Mouse (Mus musculus): ENCODE data around the gene Mybpc2. TPM values are rescaled to one million over a fixed set of nuclear protein-coding genes. Genes with fewer than 3 reads are reported as not detected.
A peak's percentile ranks its signal among the peaks of the same experiment; 100 is the strongest.

Gene Mybpc2
- polyA plus RNA-seq, 1 experiment = 0.04 TPM

GRCm38 (mm10) chr7:44461503-44462217 lies 62.8 kb downstream of the Mybpc2 start:
- H3K27ac ChIP-seq (ENCODE audit: control insufficient read depth, insufficient read depth, low read depth, low read length) = no peak overlapping the region
- no peaks in the 10 kb centered on the region for H3K27me3 ChIP-seq (ENCODE audit: control insufficient read depth, insufficient read depth, low read length)
- TF ChIP-seq CTCF (IDR thresholded peaks at IDR 0.05; ENCODE audit: control insufficient read depth, insufficient read depth, insufficient replicate concordance, low read depth, low read length) (no peak), POLR2A (IDR thresholded peaks at IDR 0.05; ENCODE audit: control insufficient read depth, low read depth, low read length) (peak; percentile 10; the same call in 1 of the 2 replicates)
- H3K36me3 ChIP-seq (ENCODE audit: control insufficient read depth, insufficient read depth, low read length) = no peaks in the 10 kb centered on the region
- no peak overlapping the region for H3K4me3 ChIP-seq (ENCODE audit: control insufficient read depth, low read depth, low read length)
- H3K4me1 ChIP-seq (ENCODE audit: control insufficient read depth, insufficient read depth, low read length) = peaks cover 4% of the 10 kb centered on the region

- peaks cover 4% of the 10 kb centered on the region for H3K4me1 ChIP-seq (ENCODE audit: control insufficient read depth, insufficient read depth, low read length)
- H3K4me3 ChIP-seq (ENCODE audit: control insufficient read depth, low read depth, low read length) = no peak overlapping the region
- no peaks in the 10 kb centered on the region for H3K36me3 ChIP-seq (ENCODE audit: control insufficient read depth, insufficient read depth, low read length)
- no peaks in the 10 kb centered on the region for H3K27me3 ChIP-seq (ENCODE audit: control insufficient read depth, insufficient read depth, low read length)
- no peak for TF ChIP-seq CTCF (IDR thresholded peaks at IDR 0.05; ENCODE audit: control insufficient read depth, insufficient read depth, insufficient replicate concordance, low read depth, low read length)
- 0 out of 2 replicates have a peak, but pooled peaks have one; percentile 8 for TF ChIP-seq POLR2A (IDR thresholded peaks at IDR 0.05; ENCODE audit: control insufficient read depth, low read depth, low read length)
- H3K27ac ChIP-seq (ENCODE audit: control insufficient read depth, insufficient read depth, low read depth, low read length) = no peak overlapping the region
These were observed 63.5 kb downstream of the Mybpc2 start for GRCm38 (mm10) chr7:44460767-44461502.

GRCm38 (mm10) chr7:44460067-44460466 lies 64.4 kb downstream of the Mybpc2 start:
- Histone ChIP-seq H3K27me3 (ENCODE audit: control insufficient read depth, insufficient read depth, low read length) (no peaks in the 10 kb centered on the region), H3K4me3 (ENCODE audit: control insufficient read depth, low read depth, low read length) (no peak overlapping the region), H3K4me1 (ENCODE audit: control insufficient read depth, insufficient read depth, low read length) (peaks cover 4% of the 10 kb centered on the region), H3K27ac (ENCODE audit: control insufficient read depth, insufficient read depth, low read depth, low read length) (no peak overlapping the region), H3K36me3 (ENCODE audit: control insufficient read depth, insufficient read depth, low read length) (no peaks in the 10 kb centered on the region)
- TF ChIP-seq CTCF (IDR thresholded peaks at IDR 0.05; ENCODE audit: control insufficient read depth, insufficient read depth, insufficient replicate concordance, low read depth, low read length) (no peak), POLR2A (IDR thresholded peaks at IDR 0.05; ENCODE audit: control insufficient read depth, low read depth, low read length) (no peak)

- Histone ChIP-seq H3K27me3 (ENCODE audit: control insufficient read depth, insufficient read depth, low read length) (no peaks in the 10 kb centered on the region), H3K36me3 (ENCODE audit: control insufficient read depth, insufficient read depth, low read length) (no peaks in the 10 kb centered on the region)
- TF ChIP-seq POLR2A (IDR thresholded peaks at IDR 0.05; ENCODE audit: control insufficient read depth, low read depth, low read length) = no peak
- TF ChIP-seq CTCF (IDR thresholded peaks at IDR 0.05; ENCODE audit: control insufficient read depth, insufficient read depth, insufficient replicate concordance, low read depth, low read length) = no peak
These were observed 68.2 kb downstream of the Mybpc2 start for GRCm38 (mm10) chr7:44456302-44456701.

GRCm38 (mm10) chr7:44453256-44453655 lies 71.2 kb downstream of the Mybpc2 start:
- H3K27me3 ChIP-seq (ENCODE audit: control insufficient read depth, insufficient read depth, low read length) = no peaks in the 10 kb centered on the region
- no peaks in the 10 kb centered on the region for H3K4me1 ChIP-seq (ENCODE audit: control insufficient read depth, insufficient read depth, low read length)
- no peak overlapping the region for H3K4me3 ChIP-seq (ENCODE audit: control insufficient read depth, low read depth, low read length)
- no peaks in the 10 kb centered on the region for H3K36me3 ChIP-seq (ENCODE audit: control insufficient read depth, insufficient read depth, low read length)
- TF ChIP-seq CTCF (IDR thresholded peaks at IDR 0.05; ENCODE audit: control insufficient read depth, insufficient read depth, insufficient replicate concordance, low read depth, low read length) = no peak
- no peak for TF ChIP-seq POLR2A (IDR thresholded peaks at IDR 0.05; ENCODE audit: control insufficient read depth, low read depth, low read length)
- H3K27ac ChIP-seq (ENCODE audit: control insufficient read depth, insufficient read depth, low read depth, low read length) = no peak overlapping the region

More at GRCm38 (mm10) chr7:44456302-44456701, 68.2 kb downstream of the Mybpc2 start:
- H3K4me1 ChIP-seq (ENCODE audit: control insufficient read depth, insufficient read depth, low read length) = no peaks in the 10 kb centered on the region
- H3K4me3 ChIP-seq (ENCODE audit: control insufficient read depth, low read depth, low read length) = no peak overlapping the region
- no peak overlapping the region for H3K27ac ChIP-seq (ENCODE audit: control insufficient read depth, insufficient read depth, low read depth, low read length)

Other genes with a start within 250 kb of the Mybpc2 start
- 1.7 and 3.1 TPM in 2 replicates for gene Clec11a, start 217.8 kb downstream of the Mybpc2 start, polyA plus RNA-seq (2012; rRNA removed)
- 4.0 and 5.5 TPM in 2 replicates for gene Shank1, start 214.4 kb downstream of the Mybpc2 start, polyA plus RNA-seq (2012; rRNA removed)
- 2.0 TPM in 2 replicates for gene Syt3, start 140.6 kb downstream of the Mybpc2 start, polyA plus RNA-seq (2012; rRNA removed)
- gene 1700008O03Rik, start 138.8 kb downstream of the Mybpc2 start, polyA plus RNA-seq (2012; rRNA removed) = 112 and 131 TPM in 2 replicates
- 0.46 and 0.55 TPM in 2 replicates for gene Lrrc4b, start 95.6 kb downstream of the Mybpc2 start, polyA plus RNA-seq (2012; rRNA removed)
- gene Aspdh, start 59.3 kb downstream of the Mybpc2 start, polyA plus RNA-seq (2012; rRNA removed) = 1.00 and 1.2 TPM in 2 replicates
- 118 and 120 TPM in 2 replicates for gene Josd2, start 56.7 kb downstream of the Mybpc2 start, polyA plus RNA-seq (2012; rRNA removed)
- 122 and 127 TPM in 2 replicates for gene Emc10, start 28.1 kb downstream of the Mybpc2 start, polyA plus RNA-seq (2012; rRNA removed)
- 1,517 and 1,849 TPM in 2 replicates for gene Fam71e1, start 28.1 kb downstream of the Mybpc2 start, polyA plus RNA-seq (2012; rRNA removed)
- gene Spib, start 7.4 kb upstream of the Mybpc2 start, polyA plus RNA-seq (2012; rRNA removed) = 0.15 and 0.16 TPM in 2 replicates
- gene Pold1, start 24.2 kb upstream of the Mybpc2 start, polyA plus RNA-seq (2012; rRNA removed) = 18.1 and 20.3 TPM in 2 replicates
- gene Nr1h2, start 29.3 kb upstream of the Mybpc2 start, polyA plus RNA-seq (2012; rRNA removed) = 72.1 and 77.1 TPM in 2 replicates
- gene Napsa, start 47.7 kb upstream of the Mybpc2 start, polyA plus RNA-seq (2012; rRNA removed) = 0.67 and 2.4 TPM in 2 replicates
- gene Kcnc3, start 66.0 kb upstream of the Mybpc2 start, polyA plus RNA-seq (2012; rRNA removed) = 0.70 and 3.2 TPM in 2 replicates
- 1.2 and 2.6 TPM in 2 replicates for gene Myh14, start 146.2 kb upstream of the Mybpc2 start, polyA plus RNA-seq (2012; rRNA removed)
- 171 and 196 TPM in 2 replicates for gene Izumo2, start 184.1 kb upstream of the Mybpc2 start, polyA plus RNA-seq (2012; rRNA removed)
- 131 and 149 TPM in 2 replicates for gene Vrk3, start 223.8 kb upstream of the Mybpc2 start, polyA plus RNA-seq (2012; rRNA removed)
- gene Zfp473, start 226.4 kb upstream of the Mybpc2 start, polyA plus RNA-seq (2012; rRNA removed) = 1.6 and 1.9 TPM in 2 replicates

Measured in testis, adult 2 months (tissue).